Mouse (Mus musculus) CH12.LX (cell line): ENCODE measurements around the gene Olfr444.

Source experiments
- CHD2 ChIP-seq: IDR thresholded peaks from 2 replicates; pipeline ENCODE4 v1.6.1; 2011; ENCODE audit warnings: low read length, improper control_type of control experiment
- CTCF ChIP-seq, 2 experiments: IDR thresholded peaks in 1 of 2; conservative IDR thresholded peaks in 1 of 2; 2 replicates each; pipeline ENCODE4 v1.5.1; 2011 to 2012; ENCODE audit warnings: low read depth in 2 of 2, low read length in 2 of 2, improper control_type of control experiment in 1 of 2, inconsistent platforms in 1 of 2, mild to moderate bottlenecking in 1 of 2, moderate library complexity in 1 of 2
- E2F4 ChIP-seq: IDR thresholded peaks from 2 replicates; pipeline ENCODE4 v1.6.1; 2011; ENCODE audit warnings: low read depth, low read length, improper control_type of control experiment; ENCODE audit not compliant: insufficient replicate concordance
- EP300 ChIP-seq: IDR thresholded peaks from 2 replicates; pipeline ENCODE4 v1.6.1; 2011; ENCODE audit warnings: low read length, improper control_type of control experiment
- HCFC1 ChIP-seq: IDR thresholded peaks from 2 replicates; pipeline ENCODE4 v1.6.1; 2012; ENCODE audit warnings: low read depth, mild to moderate bottlenecking, inconsistent platforms, low read length, improper control_type of control experiment
- KAT2A ChIP-seq: IDR thresholded peaks from 2 replicates; pipeline ENCODE4 v1.6.1; 2012; ENCODE audit warnings: low read length, improper control_type of control experiment, inconsistent platforms; ENCODE audit not compliant: insufficient replicate concordance
- MAFK ChIP-seq: IDR thresholded peaks from 2 replicates; pipeline ENCODE4 v1.6.1; 2011; ENCODE audit warnings: low read length, improper control_type of control experiment; ENCODE audit not compliant: insufficient replicate concordance
- MAX ChIP-seq: IDR thresholded peaks from 2 replicates; pipeline ENCODE4 v1.6.1; 2011; ENCODE audit warnings: low read length, improper control_type of control experiment
- POLR2A ChIP-seq: IDR thresholded peaks from 2 replicates; pipeline ENCODE4 v1.6.1; 2011; ENCODE audit warnings: low read depth, mild to moderate bottlenecking, improper control_type of control experiment, low read length
- RCOR1 ChIP-seq: conservative IDR thresholded peaks from 2 replicates; pipeline ENCODE4 v1.6.1; 2012; ENCODE audit warnings: low read depth, mild to moderate bottlenecking, inconsistent platforms, low read length, improper control_type of control experiment
- ZMIZ1 ChIP-seq: IDR thresholded peaks from 2 replicates; pipeline ENCODE4 v1.6.1; 2012; ENCODE audit warnings: low read depth, mild to moderate bottlenecking, inconsistent platforms, low read length, improper control_type of control experiment

- TF ChIP-seq EP300 (no peak), MAX (no peak), POLR2A (no peak), CTCF (conservative IDR thresholded peaks at IDR 0.05 in 1 of 2, IDR thresholded peaks at IDR 0.05 in 1 of 2; ENCODE audit: low read depth in 2 of 2, low read length in 2 of 2) (no peak), HCFC1 (no peak), ZMIZ1 (no peak), CHD2 (no peak), MAFK (no peak), E2F4 (no peak), KAT2A (no peak), RCOR1 (no peak)
These were observed 40.3 kb upstream of the Olfr444 start, which contains the start of gene Olfr447 for GRCm38 (mm10) chr6:42908578-42908977.
